Mouse (Mus musculus): ENCODE measurements around the gene Nxt2. TPM values are rescaled to one million over a fixed set of nuclear protein-coding genes. Genes with fewer than 3 reads are reported as not detected.

The Nxt2 gene
- polyA plus RNA-seq (2012; fragmentation: generic; extraction: Trizol): 1 to 10 TPM in 1 of 2 experiments, under 1 TPM in 1; 0.26 to 2.6 TPM

DNA sequence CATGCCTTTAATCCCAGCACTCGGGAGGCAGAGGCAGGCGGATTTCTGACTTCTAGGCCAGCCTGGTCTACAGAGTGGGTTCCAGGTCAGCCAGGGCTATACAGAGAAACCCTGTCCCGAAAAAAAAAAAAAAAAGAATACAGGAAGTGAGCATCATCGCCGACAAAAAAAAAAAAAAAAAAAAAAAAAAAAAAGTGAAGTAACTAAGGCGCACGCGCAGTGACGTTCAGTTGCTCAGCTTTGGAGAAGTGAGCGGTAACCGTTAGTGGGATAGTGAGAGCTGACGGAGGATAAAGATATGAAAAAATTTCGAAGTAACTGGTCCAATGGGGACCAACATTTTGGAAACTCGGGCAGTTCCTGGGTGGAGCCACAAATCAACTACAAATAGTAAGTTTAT, at the start of gene Nxt2:
Nxt2 (plus strand) TSS at position 229 of the 400 bp plus-strand sequence.

DNA sequence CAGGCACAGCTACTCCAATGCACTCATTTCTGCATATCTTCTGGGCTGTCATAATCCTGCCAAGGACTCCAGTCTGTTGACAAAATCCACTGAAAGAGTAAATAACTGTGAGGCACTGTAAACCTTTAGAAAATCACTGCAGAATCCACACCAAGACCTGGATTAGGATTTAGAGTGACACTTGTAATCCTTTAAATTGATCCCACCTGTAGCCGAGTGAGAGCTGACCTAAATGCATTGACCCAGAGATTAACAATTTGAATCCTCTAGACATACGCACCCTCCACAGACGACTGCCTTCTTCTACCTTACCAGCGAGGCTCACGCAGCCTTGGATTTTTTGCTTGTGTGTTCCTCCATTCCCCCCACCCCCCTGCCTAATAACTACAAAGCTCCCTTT, 29.7 kb upstream of the Nxt2 start, which contains the start of gene Gucy2f:
Gucy2f (minus strand) TSS at position 101 of the 400 bp plus-strand sequence.

Other genes starting within 250 kb of the Nxt2 start
- gene Gucy2f, start 29.8 kb upstream of the Nxt2 start, polyA plus RNA-seq (2012; fragmentation: generic; extraction: Trizol): not detected
- gene Kcne1l, start 79.5 kb downstream of the Nxt2 start, polyA plus RNA-seq (2012; fragmentation: generic; extraction: Trizol): not detected
- 1 to 10 TPM in 1 of 2 experiments, under 1 TPM in 1; 0.50 to 1.8 TPM for gene Acsl4, start 163.8 kb downstream of the Nxt2 start, polyA plus RNA-seq (2012; fragmentation: generic; extraction: Trizol)